Mouse (Mus musculus) lung, adult 2 months (tissue): Measurements from ENCODE around the gene Shld1.

Experiments
- CTCF ChIP-seq: fragments of 200-500 bp; IDR thresholded peaks from 2 replicates; pipeline ENCODE4 v1.5.1; 2011; ENCODE audit warnings: mild to moderate bottlenecking, low read length, control low read depth; ENCODE audit not compliant: insufficient read depth
- POLR2A ChIP-seq: fragments of 200-500 bp; IDR thresholded peaks from 2 replicates; pipeline ENCODE4 v1.6.1; 2011; ENCODE audit warnings: low read depth, mild to moderate bottlenecking, control low read depth, low read length, borderline replicate concordance; ENCODE audit errors: extremely low read depth

GRCm38 (mm10) chr2:132705251-132705992 is 18.7 kb downstream of the Shld1 start:
- no peak for TF ChIP-seq POLR2A
- no peak for TF ChIP-seq CTCF
